Mouse (Mus musculus) left cerebral cortex, postnatal 4 days (tissue): ENCODE measurements around the gene Gdap1l1. TPM values are rescaled to one million over a fixed set of nuclear protein-coding genes. Genes with fewer than 3 reads are reported as not detected.
A peak's percentile ranks its signal among the peaks of the same experiment; 100 is the strongest.

Experiments used
- DNase-seq: peaks from one replicate; pipeline ENCODE4 v3.0.0-alpha.2; 2022
- intact Hi-C: fragments of 180-260 bp; cut with DNase I; formaldehyde crosslinking; loops from one replicate; pipeline ENCODE4 v1.15.1; 2025
- total RNA-seq, 2 experiments: library from RNA; stranded (reverse); gene quantifications; 2 replicates each; pipeline ENCODE4 v1.2.3; 2021

Gdap1l1 gene
- total RNA-seq, 2 experiments from 2014 or later: 90.8 to 98.3 TPM

DNA sequence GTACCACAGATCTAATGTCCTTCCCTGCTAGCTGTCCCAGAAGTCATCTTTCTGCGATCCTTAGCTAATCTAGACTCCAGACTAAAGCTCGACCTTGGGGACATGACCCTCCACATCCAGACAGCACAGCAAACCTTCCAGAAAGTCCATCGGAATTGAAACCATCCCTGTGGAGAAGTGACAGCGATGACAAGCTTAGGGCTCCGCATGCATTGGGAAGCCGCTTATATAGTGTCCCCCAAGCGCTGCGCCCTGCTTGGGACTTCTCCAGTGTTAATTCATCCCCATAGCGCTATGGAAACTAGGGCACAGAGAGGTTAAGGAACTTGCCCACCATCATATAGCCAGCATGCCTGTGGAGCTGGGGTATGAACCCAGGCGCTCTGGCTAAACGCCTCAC, 24.5 kb downstream of the Gdap1l1 start:
- no peak for DNase-seq
- intact Hi-C loops: no loop called here

DNA sequence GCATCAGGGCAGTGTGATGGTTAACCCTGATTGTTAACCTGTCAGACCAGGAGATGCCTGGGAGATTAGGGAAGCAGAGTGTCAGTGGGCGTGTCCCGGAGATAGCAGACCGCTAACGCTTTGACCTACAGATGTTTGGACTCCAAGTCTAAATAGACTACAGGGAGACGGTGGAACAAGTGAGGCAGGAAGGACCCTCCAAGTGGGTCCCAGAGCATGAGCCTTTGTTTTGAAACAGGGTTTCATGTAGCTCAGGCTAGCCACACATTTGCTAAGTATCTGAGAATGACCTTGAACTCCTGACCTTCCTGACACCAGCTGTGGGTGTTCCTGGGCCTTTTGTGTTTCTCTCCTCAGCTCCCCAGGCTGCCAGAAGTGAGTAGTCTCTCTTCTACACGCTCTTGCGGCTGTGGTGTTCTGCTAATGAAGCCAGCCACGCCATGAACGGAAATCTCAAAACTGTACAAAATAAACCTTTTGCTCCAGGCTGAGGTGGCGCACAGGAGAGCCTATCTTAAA, 25.0 kb downstream of the Gdap1l1 start:
- no peak for DNase-seq
- intact Hi-C loops: no loop called here

DNA sequence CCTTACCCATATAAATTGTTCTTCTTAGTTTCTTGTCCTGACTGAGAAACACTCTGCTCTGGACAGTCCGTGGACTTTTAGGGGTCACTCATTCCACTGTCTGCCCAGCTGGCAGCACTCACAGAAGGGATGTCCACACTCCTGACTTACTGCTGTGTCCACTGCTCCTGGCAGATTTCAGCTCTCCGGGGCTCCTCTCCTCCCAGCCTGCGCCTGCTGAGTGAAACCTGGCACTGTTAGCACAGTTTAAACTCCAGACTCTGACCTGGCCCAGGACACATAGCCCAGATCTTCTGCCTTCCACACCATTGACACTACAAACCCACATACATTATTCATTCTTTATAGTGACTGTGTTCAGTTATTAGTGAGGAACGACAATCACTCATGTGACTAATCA, 25.7 kb downstream of the Gdap1l1 start:
- DNase-seq: no peak
- intact Hi-C loops: no loop called here

DNA sequence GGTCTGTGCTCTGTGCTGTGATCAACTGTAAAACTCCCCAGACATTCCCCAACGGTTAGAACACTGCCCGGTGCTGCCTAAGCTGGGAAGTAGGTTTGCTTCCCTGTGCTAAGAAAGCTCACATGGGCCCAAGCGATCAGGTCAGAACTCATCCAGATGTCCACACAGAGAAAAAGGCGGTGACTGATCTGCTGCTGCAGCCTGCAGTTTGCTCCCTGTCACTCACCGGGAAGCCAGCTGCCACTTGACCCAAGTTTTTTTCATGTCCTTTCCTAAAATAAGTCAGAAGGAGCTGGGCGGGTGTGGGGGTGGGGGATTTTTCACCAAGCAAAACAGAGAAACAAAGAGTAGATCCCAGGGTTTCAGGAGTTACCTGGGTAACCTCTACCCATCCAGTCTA, 26.3 kb downstream of the Gdap1l1 start:
- intact Hi-C loops: no loop called here
- DNase-seq: no peak

DNA sequence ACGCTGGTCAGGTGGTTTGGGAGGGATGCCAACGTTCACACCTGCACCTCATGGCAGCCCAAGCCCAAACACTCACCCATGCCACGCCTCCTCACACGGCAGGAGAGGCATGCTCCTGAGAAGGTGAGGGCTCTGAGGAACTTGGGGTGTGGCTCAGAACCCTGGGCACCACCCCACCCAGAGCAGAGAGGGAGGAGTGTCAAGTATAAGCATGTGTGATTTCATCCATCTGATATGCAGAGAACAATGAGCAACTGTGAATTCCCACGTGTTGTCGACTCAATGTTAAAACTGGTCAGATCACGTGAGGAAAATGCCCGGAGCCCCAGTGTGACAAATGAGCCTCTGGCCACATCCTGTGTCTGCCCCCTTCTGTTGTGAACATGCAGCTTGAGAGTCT, 28.5 kb downstream of the Gdap1l1 start:
- no peak for DNase-seq
- intact Hi-C loops: no loop called here

DNA sequence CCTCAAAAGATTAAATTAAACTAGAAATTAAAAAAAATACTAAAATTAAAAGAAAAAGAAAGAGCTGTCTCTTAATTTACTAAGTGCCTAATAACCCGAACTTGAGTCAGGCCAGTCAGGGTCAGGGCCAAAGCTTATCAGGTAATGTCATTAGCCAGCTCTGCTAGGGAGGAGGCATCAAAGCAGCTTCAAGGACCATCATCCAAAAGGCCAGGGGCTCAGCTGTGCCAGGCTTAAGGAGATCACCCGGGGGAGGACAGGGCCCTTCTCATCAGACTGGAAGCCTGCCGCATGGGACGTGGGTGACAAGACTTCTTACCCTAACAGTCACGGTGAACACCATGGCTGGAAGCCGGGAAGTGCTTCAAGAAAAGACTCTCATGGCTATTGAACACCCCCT, 29.3 kb downstream of the Gdap1l1 start:
- intact Hi-C loops: no loop called here
- no peak for DNase-seq

DNA sequence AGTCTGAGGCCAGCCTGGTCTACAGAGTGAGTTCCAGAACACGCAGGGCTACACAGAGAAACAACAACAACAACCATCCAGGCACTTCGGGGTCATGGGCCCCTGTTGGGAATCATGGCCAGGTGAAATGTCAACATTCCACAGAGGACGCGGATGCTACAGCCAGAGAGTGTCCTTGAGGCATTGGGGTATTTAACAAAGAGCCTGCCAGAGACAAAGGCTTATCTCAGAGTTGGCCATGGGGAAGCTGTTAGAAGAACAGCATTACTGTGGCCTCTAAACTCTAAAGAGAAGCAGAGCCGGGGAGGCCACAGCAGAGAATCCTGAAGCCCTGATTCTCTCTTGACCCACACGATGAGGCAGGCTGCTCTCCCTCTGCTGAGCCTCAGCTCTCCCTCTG, 30.6 kb downstream of the Gdap1l1 start:
- intact Hi-C loops: no loop called here
- DNase-seq: no peak

DNA sequence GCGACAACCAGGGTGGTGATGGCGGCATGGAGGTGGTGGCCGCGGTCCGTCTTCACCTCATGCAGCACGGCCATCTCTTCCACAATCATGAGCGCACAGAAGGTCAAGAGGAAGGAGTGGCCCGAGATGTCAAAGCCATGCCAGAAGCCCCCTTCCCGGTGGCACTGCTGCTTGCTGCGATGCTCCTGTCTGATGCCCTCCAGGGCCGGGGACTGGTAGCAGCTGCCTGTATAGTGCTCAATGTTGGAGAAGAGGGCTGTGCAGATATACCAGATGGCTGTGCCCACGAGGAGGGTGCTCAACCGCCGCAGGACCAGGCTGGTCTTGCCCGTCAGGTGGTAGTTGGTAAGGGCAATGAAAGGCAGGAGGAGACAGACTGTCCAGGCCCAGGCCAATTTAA, 31.4 kb downstream of the Gdap1l1 start:
- no peak for DNase-seq
- intact Hi-C loops: no loop called here

DNA sequence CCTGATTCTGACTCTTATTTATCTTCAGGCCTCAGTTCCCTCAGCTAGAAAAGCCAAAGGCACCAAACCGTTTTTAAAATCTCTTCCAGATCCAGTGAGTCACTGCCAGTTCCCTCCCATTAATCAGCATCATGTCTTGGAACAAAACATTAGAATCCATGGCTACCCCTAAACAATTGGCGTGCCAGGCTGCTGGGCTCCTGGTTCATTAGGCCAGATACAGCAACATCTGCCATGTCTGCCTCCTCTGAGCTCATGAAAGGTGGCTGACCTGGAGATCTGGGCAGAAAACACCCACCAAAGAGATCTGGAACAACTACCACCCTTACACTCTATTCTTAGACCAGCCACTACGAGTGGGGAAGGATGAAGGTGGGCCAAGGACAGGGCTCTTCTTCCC, 32.9 kb downstream of the Gdap1l1 start:
- no peak for DNase-seq
- intact Hi-C loops: no loop called here

DNA sequence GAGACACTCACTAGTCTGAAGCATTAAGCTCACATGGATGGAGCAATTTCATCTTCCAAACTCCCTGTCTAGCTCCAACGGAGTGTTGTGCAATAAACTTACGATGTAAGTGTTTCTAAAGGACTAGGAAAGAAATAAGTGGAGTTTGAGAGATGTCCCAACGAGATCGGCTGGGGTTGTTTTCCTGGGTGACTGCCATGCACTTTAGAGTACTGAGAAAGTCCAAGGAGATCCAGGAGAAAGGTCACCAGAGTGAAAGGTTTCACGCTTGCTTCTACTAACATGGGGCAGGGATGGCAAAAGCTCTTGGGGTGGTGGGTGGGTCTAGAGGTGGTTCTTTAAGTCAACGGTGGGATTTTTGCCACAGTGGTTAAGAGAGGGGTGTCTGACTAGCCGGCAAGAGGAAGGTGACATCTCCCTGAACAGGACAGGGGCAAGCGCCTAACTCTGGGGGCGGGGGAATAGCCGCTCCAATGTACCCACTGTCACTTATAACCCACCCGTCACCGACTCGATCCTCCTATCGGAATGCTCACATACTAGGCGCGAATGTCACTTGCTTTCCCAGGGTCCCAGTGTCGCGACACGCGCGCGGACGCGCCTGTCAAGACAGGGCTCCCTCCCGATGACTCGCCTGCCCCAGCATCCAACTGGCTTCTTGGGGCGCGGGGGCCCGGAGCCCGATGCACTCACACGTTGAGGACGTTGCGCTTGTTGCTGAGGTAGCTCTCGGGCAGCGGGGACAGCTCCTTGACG, 33.6 kb downstream of the Gdap1l1 start:
- intact Hi-C loops: no loop called here

DNA sequence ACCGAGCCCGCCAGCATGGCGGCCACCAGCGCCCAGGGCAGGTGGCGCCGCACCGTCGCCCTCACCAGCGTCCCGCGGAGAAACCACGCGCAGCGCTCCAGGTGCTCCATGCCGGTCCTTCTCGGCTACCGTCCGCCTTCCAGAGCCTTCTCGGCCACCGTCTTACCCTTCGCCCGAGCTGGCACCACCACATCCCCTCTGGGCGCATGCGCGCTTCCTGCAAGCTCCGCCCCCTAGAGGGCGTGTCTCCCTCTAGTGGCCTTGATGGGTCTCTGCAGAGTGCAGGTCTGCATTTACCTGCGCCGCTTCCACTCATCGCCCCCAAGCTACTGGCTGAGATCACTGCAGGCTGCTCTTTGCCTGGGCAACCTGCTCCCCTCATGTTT, 34.2 kb downstream of the Gdap1l1 start, which contains the start of gene Fitm2:
Gene Fitm2 (minus strand): TSS at position 164 of the 386 bp plus-strand sequence.
- intact Hi-C loops: no loop called here

More for the DNA sequence above, 33.6 kb downstream of the Gdap1l1 start:
- DNase-seq: no peak

DNA sequence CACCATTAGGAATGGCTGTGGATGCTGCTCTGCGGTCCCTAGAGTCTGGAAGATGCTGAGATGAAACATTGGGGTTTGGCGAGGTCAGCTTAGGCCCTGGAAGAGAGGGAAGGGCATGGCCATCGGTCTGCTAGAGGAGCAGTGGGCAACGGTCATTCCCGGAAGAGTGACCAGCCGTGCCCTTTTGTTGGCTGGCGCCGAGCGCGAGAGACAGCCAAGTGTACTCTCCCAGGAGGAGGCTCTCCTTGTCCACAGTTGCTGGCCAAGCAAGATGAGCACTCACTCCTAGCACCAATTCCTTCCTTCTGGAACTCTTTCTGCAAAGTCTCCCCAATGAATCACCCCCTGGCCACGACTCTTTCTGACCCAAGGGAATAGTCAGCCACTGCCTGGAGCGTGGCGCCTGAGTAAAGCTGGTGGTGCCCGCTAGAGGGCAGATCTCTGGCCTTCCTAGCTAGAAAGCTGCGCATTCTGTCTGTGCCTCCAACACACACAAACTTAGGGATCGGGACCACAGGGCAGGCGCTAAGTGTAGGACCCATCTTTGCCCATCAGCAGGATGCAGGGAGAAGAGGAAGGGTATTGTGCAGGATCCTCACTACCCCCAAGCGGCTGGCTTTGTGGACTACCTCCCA, 42.0 kb downstream of the Gdap1l1 start:
- intact Hi-C loops: no loop called here
- no peak for DNase-seq

More for the DNA sequence above, 34.2 kb downstream of the Gdap1l1 start, which contains the start of gene Fitm2:
- DNase-seq: peak; percentile 96

DNA sequence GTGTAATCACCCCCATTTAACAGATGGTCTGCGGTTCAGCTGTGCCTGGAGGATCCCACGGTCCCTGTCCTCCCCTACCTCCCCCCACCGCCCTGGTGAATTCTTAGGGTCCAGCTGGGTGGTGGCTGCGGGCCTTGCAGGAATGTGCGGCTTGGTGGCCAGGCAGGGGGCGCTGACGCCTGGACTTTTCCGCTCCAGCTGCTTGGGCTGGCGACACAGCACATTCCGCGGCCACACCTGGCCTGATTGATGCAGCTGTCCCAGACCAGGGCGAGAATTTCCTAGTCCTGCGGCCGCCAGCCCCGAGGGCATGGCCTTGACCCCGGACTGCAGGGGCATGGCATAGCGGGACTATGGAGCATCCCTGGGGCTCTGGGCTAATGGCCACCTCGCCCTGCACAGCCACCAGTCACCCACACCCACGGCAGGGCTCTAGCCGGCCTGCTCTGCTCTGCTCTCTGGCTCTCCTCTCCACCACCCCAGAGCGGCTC, 43.3 kb downstream of the Gdap1l1 start:
- DNase-seq: peak; percentile 20
- intact Hi-C loops: no loop called here

DNA sequence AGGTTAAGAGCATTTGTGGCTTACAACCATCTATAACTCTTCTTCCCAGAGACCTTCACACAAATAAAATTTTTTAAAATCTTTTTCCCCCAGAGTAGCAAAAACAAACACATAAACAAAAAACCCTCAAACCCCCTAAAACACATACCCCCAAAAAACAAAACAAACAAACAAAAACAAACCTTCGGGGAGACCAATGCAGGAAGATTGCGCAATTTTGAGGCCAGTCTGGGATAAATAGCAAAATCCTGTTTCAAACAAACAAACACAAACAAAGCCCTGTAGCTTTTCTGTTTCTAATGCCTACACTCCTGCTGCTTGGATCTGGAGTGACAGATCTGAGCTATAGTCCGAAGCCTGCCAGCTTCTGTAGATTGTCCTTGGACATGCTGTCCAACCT, 49.1 kb downstream of the Gdap1l1 start:
- DNase-seq: no peak
- intact Hi-C loops: no loop called here

DNA sequence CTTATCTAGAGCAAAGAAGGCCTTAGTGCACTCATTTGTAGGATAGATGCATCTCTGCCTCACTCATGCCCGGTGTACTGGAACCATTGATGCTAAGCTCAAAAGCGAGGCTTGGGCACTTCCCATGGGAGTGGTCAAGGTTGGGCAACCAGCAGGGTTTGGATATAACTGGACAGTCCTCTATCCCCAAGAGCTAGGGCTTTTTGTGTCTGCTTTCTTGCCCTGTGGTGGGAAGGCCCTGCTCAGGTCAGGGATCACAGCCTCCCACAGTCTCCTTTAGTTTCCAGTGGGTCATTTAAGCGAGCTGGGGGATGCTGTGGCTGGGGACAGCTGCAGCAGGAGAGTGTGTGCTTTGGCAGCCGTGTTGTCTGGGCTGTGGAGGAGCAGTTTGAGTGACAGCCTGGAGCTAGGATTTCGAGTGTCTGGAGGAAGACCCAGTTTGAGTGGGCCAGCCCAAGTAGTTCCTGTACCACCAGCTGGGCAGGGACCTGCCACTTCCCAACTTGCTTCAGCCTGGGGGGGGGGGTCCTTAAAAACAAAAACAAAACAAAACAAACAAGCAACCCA, 51.5 kb downstream of the Gdap1l1 start:
- intact Hi-C loops: no loop called here
- DNase-seq: no peak

DNA sequence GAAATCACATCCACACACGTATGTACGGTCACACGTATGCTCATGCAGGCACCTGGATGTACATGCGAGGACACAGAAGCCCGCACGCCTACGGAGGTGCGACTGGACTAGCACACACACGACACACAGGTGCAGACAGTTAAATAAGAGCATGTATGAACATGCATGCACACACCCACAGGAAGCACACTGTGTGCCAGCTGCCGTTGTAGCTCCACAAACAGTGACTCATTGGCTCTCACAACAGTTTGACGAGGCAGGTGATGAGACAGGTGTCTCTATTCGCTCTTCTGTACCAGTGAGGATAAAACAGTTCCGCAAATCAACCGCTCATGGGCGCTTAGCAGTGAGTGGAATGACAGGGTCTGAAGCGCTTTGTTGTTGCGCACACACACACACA, 52.4 kb downstream of the Gdap1l1 start:
- no peak for DNase-seq
- intact Hi-C loops: no loop called here

DNA sequence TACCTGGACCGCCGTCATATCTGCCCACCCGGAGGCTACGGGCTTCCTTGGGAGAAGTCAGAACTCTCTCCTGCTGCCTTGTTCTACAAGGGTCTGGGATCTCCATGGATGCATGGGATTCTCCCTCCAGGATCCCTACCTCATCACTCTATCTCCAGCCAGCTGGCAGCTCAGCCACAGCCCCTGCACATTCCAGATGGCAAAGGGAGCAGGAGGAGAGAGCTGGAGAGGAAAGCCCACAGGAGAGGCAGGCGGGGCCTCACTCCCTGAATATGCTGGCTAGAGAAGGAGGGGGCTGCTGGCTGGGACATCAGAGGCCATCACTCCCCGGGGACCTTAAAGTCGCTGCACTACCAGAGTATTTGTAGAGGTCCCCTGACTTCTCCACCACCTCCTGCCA, 53.1 kb downstream of the Gdap1l1 start:
- DNase-seq: peak; percentile 56
- intact Hi-C loops: no loop called here

DNA sequence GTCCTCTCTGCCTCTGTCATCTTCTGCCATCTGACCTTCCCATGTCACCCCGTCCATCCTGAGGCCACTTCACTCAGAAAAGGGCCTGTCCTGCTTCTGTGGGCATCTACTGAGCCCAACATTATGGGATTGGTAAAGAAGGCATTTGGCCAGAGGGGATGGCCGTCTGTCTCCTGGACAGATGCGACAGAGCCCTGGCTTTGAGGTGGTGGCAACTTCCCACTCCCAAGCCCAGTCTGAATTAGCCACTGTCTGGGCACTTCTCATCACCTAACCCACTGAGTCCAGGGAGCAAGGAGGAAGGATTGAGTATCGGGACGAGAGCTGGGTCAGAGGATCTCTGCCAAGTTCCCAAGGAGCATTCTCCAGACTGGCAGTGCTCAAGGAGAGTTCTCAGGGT, 53.7 kb downstream of the Gdap1l1 start, which contains the start of gene R3hdml:
Gene R3hdml (plus strand): TSS at position 301 of the 400 bp plus-strand sequence.
- no peak for DNase-seq
- intact Hi-C loops: no loop called here

DNA sequence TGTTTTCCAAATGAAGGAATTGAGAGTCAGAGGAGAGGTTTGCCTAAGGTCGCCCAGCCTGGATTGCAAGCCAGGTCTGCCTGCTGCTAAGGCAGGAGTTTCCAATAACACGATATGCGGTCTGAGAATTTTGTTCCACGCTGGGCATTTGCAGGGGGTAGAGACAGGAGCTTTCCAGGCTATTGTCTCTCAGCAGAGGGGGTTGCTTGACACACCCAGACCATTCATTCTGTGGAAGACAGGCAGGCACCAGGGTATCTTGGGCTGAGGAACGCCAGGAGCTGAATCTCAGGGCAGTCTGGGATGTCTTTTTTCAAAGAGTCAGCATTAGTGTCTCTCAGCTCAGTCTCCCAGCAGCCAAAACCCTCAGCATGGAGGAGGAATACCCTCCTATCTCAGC, 54.8 kb downstream of the Gdap1l1 start:
- intact Hi-C loops: no loop called here
- DNase-seq: no peak

DNA sequence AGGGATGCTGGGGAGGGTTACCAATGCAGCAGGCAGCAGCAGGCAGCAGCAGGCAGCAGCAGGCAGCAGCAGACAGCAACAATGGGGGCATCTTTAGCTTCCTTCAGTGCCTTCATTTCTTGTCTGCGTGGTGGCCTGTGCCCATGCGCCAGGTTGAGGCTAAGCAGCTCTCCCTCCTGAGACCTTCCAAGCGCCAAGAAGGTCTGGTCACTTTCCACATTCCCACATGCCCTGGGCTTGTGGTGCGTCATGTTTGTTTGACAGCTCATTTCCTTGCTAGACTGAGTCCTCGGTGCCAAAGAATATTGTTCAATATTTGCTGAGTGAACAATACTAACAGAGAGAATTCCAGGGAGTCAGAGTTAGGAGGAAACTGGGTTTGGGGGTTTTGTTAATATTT, 55.7 kb downstream of the Gdap1l1 start:
- intact Hi-C loops: no loop called here
- DNase-seq: peak; percentile 61

DNA sequence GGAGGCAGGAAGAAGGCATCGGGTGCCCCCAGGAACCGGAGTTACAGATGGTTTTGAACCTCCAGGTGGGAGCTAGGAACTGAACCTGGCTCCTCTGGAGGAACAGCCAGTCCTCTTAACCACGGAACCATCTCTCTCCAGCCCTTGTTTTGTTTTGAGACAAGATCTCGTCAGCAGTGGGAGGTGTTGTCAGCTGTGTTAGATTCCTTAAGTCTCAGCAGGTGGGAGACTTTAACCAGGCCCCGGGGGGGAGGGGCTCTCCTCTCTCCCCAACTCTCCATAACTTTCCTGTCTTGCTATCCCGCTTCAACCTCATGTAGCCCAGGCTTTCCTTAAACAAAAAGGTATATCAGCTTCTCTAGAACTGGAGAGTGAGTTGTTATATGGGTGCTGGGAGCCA, 56.2 kb downstream of the Gdap1l1 start:
- no peak for DNase-seq
- intact Hi-C loops: no loop called here

DNA sequence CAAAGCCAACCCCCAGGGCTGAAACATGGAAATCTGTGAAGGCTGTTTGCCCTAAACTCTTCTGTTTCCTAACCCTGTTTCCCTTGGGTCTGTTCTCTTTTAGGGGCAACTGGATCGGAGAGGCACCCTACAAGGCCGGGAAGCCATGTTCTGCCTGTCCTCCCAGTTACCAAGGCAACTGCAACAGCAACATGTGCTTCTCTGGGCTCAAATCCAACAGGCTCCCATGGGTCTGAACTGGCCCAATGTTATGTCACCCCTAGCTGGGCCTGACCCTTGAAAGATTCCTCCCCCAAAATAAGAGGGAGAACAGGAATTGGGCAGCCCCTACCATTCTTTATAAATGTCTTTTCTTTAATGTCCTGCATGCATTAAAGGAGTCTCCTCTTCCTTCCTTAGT, 63.9 kb downstream of the Gdap1l1 start:
- peak; percentile 63 for DNase-seq
- intact Hi-C loops: no loop called here
